Mouse (Mus musculus) heart, embryonic 12.5 days (tissue): ENCODE results near the gene Snhg11. TPM values are rescaled to one million over a fixed set of nuclear protein-coding genes. Genes with fewer than 3 reads are reported as not detected.

Experiments
- ATAC-seq: fragments of 200-750 bp; cut with Nextera tagmentation; 2 replicates; pipeline ENCODE4 v1.8.0; 2017; ENCODE audit warnings: moderate TSS enrichment, moderate library complexity; ENCODE audit not compliant: insufficient number of reproducible peaks, low FRiP score
- H3K27ac ChIP-seq: fragments of 300-500 bp; sonication (generic); 2 replicates; pipeline ENCODE4 v1.5.1; 2016; ENCODE audit warnings: mild to moderate bottlenecking, moderate library complexity; ENCODE audit not compliant: poor library complexity, severe bottlenecking
- H3K27me3 ChIP-seq: fragments of 300-500 bp; sonication (generic); replicated peaks from 2 replicates; pipeline ENCODE4 v1.6.1; 2016; ENCODE audit warnings: mild to moderate bottlenecking, moderate library complexity
- H3K36me3 ChIP-seq: fragments of 300-500 bp; sonication (generic); 2 replicates; pipeline ENCODE4 v1.6.1; 2016; ENCODE audit warnings: mild to moderate bottlenecking, moderate library complexity
- H3K4me1 ChIP-seq: fragments of 300-500 bp; sonication (generic); replicated peaks from 2 replicates; pipeline ENCODE4 v1.6.1; 2016; ENCODE audit warnings: mild to moderate bottlenecking
- H3K4me2 ChIP-seq: fragments of 300-500 bp; sonication (generic); 2 replicates; pipeline ENCODE4 v1.6.1; 2016; ENCODE audit warnings: mild to moderate bottlenecking, moderate library complexity
- H3K4me3 ChIP-seq: fragments of 300-500 bp; sonication (generic); 2 replicates; pipeline ENCODE4 v1.5.1; 2016; ENCODE audit warnings: mild to moderate bottlenecking
- H3K9ac ChIP-seq: fragments of 300-500 bp; sonication (generic); 2 replicates; pipeline ENCODE4 v1.6.1; 2016; ENCODE audit warnings: mild to moderate bottlenecking, moderate library complexity
- H3K9me3 ChIP-seq: fragments of 300-500 bp; sonication (generic); replicated peaks from 2 replicates; pipeline ENCODE4 v1.6.1; 2016; ENCODE audit warnings: mild to moderate bottlenecking, moderate library complexity
- WGBS: fragments of 180-500 bp; shearing (Covaris S2); methylation state at CpG from one replicate; pipeline ENCODE4 v1.1.7; 2016; 5-methylcytosine and 5-hydroxymethylcytosine counted together
- polyA plus RNA-seq: library from polyadenylated mRNA; unstranded; fragments of >200 nt; fragmentation: Nextera tagmentation; extraction: Ambion mirVana; gene quantifications from 2 replicates; pipeline ENCODE4 v1.2.1, GENCODE M21; 2016

Gene Snhg11
- polyA plus RNA-seq, 1 experiment from 2014 or later = 1.1 TPM

GRCm38 (mm10) chr2:158356121-158356520 lies 19.3 kb upstream of the Snhg11 start:
- H3K4me1 ChIP-seq = peaks cover 27% of the 10 kb centered on the region
- no peak for ATAC-seq
- peaks cover 79% of the 10 kb centered on the region for H3K36me3 ChIP-seq
- no peak overlapping the region for H3K4me3 ChIP-seq
- H3K27ac ChIP-seq = no peak overlapping the region
- H3K9me3 ChIP-seq = no peaks in the 10 kb centered on the region
- no peaks in the 10 kb centered on the region for H3K27me3 ChIP-seq
- 85% methylated on average over 5 of the region's 5 CpGs for WGBS
- H3K9ac ChIP-seq = no peak overlapping the region
- no peak overlapping the region for H3K4me2 ChIP-seq

DNA sequence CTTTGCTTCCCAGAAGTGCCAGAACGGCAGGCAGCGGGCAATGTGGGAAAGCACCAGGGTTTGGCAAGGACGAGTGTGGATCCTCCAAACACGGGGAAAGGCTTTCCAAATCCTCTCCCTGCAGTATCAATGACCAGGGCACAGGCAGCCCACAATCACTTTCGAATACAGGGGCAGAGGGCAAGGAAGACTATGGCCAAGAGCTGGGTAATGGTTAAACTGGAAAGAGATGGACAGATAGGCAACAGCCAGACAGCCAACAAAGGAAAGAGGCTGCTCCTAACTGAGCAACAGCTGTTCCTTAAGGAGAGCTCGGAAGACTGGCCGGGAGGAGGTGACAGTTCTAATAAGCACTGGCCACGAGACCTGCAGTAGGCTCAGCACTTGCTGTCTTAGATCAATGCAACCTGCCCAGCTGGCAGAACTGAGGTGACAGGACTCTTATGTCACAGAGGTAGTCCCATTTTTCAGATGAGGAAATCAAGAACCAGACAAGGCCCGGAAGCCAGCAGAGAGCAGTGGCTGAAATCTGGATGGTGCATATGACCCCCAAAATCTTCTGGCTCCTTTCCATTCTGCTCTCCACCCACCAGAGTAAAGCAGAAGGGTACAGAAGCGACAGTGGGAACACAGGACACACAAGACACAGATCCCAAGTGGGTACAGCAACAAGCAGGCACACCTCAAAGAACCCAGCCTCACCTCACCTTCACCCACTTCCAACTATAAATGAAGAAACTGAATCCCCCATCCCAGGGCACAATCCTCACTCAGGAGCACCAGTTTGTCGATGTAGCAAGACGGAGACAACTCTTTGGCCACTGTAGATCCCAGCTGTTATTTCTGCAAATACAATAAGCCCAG lies 15.4 kb upstream of the Snhg11 start:
- ATAC-seq = no peak

GRCm38 (mm10) chr2:158360873-158361677 lies 14.4 kb upstream of the Snhg11 start:
- peak; percentile 85 for ATAC-seq
- Histone ChIP-seq H3K4me3 (peak overlapping the region; percentile 86), H3K27ac (peak overlapping the region; percentile 64; the same call in 1 of the 2 replicates), H3K9me3 (no peaks in the 10 kb centered on the region), H3K4me2 (peak overlapping the region; percentile 91), H3K27me3 (0 out of 2 replicates have a peak, but pooled peaks cover 4% of the 10 kb centered on the region), H3K4me1 (peaks cover 27% of the 10 kb centered on the region), H3K36me3 (peaks cover 45% of the 10 kb centered on the region), H3K9ac (peak overlapping the region; percentile 94)
- WGBS = under 1% methylated on average over 41 of the region's 41 CpGs

More for the DNA sequence above, 15.4 kb upstream of the Snhg11 start:
- H3K4me2 ChIP-seq = peak overlapping the region; percentile 91
- H3K27me3 ChIP-seq = 0 out of 2 replicates have a peak, but pooled peaks cover 4% of the 10 kb centered on the region
- peak overlapping the region; percentile 94 for H3K9ac ChIP-seq
- H3K4me1 ChIP-seq = peaks cover 27% of the 10 kb centered on the region
- no peaks in the 10 kb centered on the region for H3K9me3 ChIP-seq
- H3K36me3 ChIP-seq = peaks cover 56% of the 10 kb centered on the region
- 73% methylated on average over 12 of the region's 12 CpGs for WGBS
- H3K27ac ChIP-seq = no peak overlapping the region; the same call in 1 of the 2 replicates
- peak overlapping the region; percentile 86 for H3K4me3 ChIP-seq

DNA sequence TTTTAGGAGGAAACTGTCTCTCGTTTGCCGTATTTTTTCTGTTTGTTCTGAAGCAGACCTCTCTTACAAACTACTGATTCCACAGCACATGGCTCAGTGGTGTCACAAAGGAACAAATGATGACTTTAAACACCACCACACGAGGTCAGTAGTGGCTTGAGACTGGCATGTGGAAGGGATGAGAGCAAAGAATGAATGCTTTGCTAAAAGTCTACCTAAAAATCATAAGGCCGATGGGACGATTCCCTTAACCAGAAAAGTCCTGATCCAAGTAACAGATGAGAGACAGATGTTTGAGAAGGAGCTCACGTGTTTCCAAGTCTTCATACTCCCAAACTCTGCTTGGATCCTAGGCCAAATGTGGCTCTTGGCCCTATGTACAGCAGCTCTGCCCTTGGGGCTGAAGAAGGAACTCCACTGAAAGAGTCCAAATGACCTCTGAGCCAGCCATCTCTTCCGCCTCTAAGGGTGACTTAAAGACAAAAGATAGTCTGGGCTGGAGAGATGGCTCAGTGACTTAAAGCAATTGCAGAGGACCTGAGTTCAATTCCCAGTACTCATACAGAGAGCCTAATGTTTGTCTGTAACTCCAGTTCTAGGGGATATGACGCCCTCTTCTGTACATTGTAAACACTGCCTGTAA lies 13.6 kb upstream of the Snhg11 start:
- H3K27ac ChIP-seq = no peak overlapping the region
- H3K9ac ChIP-seq = no peak overlapping the region
- WGBS = 39% methylated on average over 8 of the region's 8 CpGs
- no peaks in the 10 kb centered on the region for H3K9me3 ChIP-seq
- H3K36me3 ChIP-seq = peaks cover 37% of the 10 kb centered on the region
- peak overlapping the region; percentile 86; the same call in 1 of the 2 replicates for H3K4me3 ChIP-seq
- H3K4me2 ChIP-seq = peak overlapping the region; percentile 91
- 0 out of 2 replicates have a peak, but pooled peaks cover 4% of the 10 kb centered on the region for H3K27me3 ChIP-seq
- H3K4me1 ChIP-seq = peaks cover 27% of the 10 kb centered on the region
- ATAC-seq = peak; percentile 54; the same call in 1 of the 2 replicates

DNA sequence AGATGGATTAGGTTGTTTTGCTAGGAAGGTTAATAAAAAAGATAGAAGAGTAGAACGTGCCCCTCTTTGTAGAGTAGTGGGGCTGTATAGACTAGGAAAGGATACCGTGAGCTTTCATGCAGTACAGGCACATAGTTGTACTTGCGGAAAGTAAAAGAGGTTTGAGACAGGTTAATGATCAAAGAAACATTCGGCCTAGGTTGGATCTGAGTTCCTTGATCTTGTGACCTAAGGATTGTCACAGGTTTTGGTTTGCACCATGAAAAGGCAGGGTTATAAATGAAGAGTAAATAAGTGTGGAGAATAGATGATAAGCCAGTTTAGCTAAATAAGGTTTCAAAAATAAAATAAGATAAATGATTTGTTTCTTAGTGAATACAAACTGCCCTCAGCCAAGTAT lies 11.3 kb upstream of the Snhg11 start:
- Histone ChIP-seq H3K27me3 (0 out of 2 replicates have a peak, but pooled peaks cover 4% of the 10 kb centered on the region), H3K4me2 (no peak overlapping the region), H3K9ac (no peak overlapping the region), H3K9me3 (no peaks in the 10 kb centered on the region), H3K36me3 (peaks cover 14% of the 10 kb centered on the region), H3K4me3 (no peak overlapping the region), H3K4me1 (peaks cover 16% of the 10 kb centered on the region), H3K27ac (no peak overlapping the region)
- no peak for ATAC-seq
- WGBS = 78% methylated on average over 4 of the region's 4 CpGs

DNA sequence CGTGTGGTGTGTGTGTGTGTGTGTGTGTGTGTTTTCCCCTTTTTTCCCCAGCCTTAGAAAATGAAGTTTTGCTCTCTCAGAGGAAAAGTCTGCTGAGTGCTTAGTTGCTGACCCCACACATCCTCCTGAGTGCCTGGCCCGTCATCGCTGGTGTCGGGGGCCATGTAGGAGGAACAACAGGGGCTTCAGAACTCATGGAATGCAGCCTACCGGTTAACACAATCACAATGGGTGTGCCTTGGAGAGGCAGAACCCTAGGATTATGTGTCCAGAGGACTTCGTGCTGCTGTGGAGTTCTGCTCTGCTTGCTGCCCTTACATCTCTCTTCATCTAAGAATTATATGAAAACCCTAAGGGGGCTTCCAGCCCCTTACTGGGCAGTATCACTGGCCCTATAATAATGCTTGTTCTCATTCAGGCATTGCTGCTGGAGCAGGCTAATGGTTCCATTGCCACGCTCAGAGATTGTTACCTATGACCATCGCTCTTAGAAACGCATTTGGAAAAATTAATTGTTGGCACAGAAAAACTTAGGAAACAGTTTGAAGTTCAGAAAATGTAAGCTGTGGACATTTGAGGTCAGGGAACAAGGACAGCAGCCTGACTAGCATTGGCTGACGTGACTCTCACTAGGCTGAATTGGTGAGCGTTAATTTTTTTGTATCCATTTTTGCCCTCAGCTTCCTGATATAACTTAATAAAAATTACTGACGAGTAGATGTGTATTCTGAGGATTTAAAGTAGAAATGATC lies 10.2 kb upstream of the Snhg11 start:
- Histone ChIP-seq H3K9me3 (no peaks in the 10 kb centered on the region), H3K27me3 (0 out of 2 replicates have a peak, but pooled peaks cover 4% of the 10 kb centered on the region), H3K9ac (no peak overlapping the region), H3K4me2 (no peak overlapping the region), H3K4me1 (peaks cover 5% of the 10 kb centered on the region), H3K4me3 (no peak overlapping the region), H3K36me3 (peaks cover 3% of the 10 kb centered on the region), H3K27ac (no peak overlapping the region)
- WGBS = 72% methylated on average over 12 of the region's 12 CpGs
- ATAC-seq = no peak

GRCm38 (mm10) chr2:158367654-158368053 lies 7.8 kb upstream of the Snhg11 start:
- 0 out of 2 replicates have a peak, but pooled peaks cover 6% of the 10 kb centered on the region for H3K27me3 ChIP-seq

DNA sequence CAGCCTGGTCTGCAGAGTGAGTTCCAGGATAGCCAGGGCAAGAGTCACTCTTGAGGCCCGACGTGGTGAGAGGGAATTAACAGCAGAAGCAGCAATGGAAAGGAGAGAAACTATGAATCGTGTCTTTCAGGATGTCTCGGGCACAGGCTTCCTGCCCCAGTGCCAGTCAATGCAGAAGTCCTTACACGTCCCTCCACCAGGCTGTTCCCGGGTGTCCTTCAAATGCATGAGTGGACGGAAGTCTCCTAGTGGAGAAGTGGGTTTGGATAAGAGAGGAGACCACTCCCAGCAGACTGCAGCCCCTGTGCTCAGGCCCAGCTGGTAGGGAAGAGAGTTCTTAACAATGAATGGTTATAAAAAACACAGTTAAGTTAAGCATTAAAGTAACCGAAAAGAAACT lies 7.1 kb upstream of the Snhg11 start:
- Histone ChIP-seq H3K9ac (no peak overlapping the region), H3K27ac (no peak overlapping the region), H3K36me3 (no peaks in the 10 kb centered on the region), H3K4me3 (no peak overlapping the region), H3K9me3 (no peaks in the 10 kb centered on the region), H3K27me3 (peaks cover 5% of the 10 kb centered on the region), H3K4me1 (no peaks in the 10 kb centered on the region), H3K4me2 (no peak overlapping the region)
- ATAC-seq = no peak
- 80% methylated on average over 8 of the region's 8 CpGs for WGBS

More at GRCm38 (mm10) chr2:158367654-158368053, 7.8 kb upstream of the Snhg11 start:
- WGBS = 60% methylated on average over 5 of the region's 5 CpGs
- H3K36me3 ChIP-seq = no peaks in the 10 kb centered on the region
- no peak overlapping the region for H3K27ac ChIP-seq
- no peaks in the 10 kb centered on the region for H3K4me1 ChIP-seq
- no peak overlapping the region for H3K9ac ChIP-seq
- H3K4me2 ChIP-seq = no peak overlapping the region
- no peak for ATAC-seq
- H3K4me3 ChIP-seq = no peak overlapping the region
- no peaks in the 10 kb centered on the region for H3K9me3 ChIP-seq

DNA sequence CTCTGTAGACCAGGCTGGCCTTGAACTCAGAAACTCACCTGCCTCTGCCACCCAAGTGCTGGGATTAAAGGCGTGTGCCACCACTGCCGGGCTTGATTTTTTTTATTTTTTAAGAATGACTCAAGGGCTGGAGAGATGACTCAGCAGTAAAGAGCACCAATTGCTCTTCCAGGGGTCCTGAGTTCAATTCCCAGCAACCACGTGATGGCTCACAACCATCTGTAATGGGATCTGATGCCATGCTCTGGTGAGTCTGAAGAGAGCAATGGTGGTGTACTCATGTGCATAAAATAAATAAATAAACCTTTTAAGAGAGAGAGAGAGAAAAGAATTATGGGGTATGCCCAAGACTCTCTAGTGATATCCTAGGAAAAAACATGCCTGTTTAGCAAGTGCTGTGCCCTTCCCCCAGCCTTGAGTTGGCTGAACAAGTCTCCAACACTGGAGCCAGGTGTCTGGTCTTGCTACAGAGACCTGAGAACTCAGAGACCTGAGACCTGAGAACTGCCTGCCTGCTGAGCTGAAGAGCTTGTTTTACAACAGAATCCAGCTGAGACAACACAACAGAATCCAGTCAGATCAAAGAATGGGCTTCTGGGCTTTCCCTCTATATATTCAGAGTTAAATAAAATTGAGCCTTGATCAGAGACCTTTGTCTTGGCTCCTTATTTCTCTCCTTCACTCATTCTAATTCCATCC lies 5.8 kb upstream of the Snhg11 start:
- Histone ChIP-seq H3K4me3 (no peak overlapping the region), H3K9ac (no peak overlapping the region), H3K27ac (no peak overlapping the region), H3K27me3 (peaks cover 18% of the 10 kb centered on the region), H3K36me3 (no peaks in the 10 kb centered on the region), H3K4me2 (no peak overlapping the region), H3K4me1 (no peaks in the 10 kb centered on the region), H3K9me3 (no peaks in the 10 kb centered on the region)
- WGBS = 74% methylated on average over 3 of the region's 3 CpGs
- ATAC-seq = no peak

GRCm38 (mm10) chr2:158370173-158370550 lies 5.3 kb upstream of the Snhg11 start:
- 16% methylated on average over 5 of the region's 5 CpGs for WGBS

More at GRCm38 (mm10) chr2:158370173-158370550, 5.3 kb upstream of the Snhg11 start:
- Histone ChIP-seq H3K9me3 (no peaks in the 10 kb centered on the region), H3K27me3 (peaks cover 22% of the 10 kb centered on the region), H3K4me1 (peaks cover under 1% of the 10 kb centered on the region), H3K36me3 (no peaks in the 10 kb centered on the region), H3K27ac (no peak overlapping the region), H3K4me3 (no peak overlapping the region), H3K9ac (no peak overlapping the region), H3K4me2 (no peak overlapping the region)
- no peak for ATAC-seq
